Mouse (Mus musculus) megakaryocyte, embryonic 14.5 days (primary cell): ENCODE results near the gene Sgta. TPM values are rescaled to one million over a fixed set of nuclear protein-coding genes. Genes with fewer than 3 reads are reported as not detected.
"Not testable (repeated sequence)": the region's sequence is repeated elsewhere in the genome, so short reads cannot be mapped to it uniquely, and the experiment has no call there.

Source experiments
- H3K27me3 ChIP-seq: replicated peaks from 2 replicates; pipeline ENCODE3; 2012; ENCODE audit warnings: inconsistent platforms
- H3K36me3 ChIP-seq: replicated peaks from 2 replicates; pipeline ENCODE3; 2012; ENCODE audit warnings: low read length, inconsistent platforms, mixed read lengths
- H3K4me1 ChIP-seq: 2 replicates; pipeline ENCODE4 v1.6.1; 2012; ENCODE audit warnings: inconsistent platforms
- H3K4me3 ChIP-seq: replicated peaks from 2 replicates; pipeline ENCODE3; 2012; ENCODE audit warnings: moderate library complexity, mild to moderate bottlenecking, inconsistent platforms
- H3K9me3 ChIP-seq: 2 replicates; pipeline ENCODE4 v1.6.1; 2012; ENCODE audit warnings: inconsistent platforms
- FLI1 ChIP-seq: IDR thresholded peaks from 2 replicates; pipeline ENCODE4 v1.6.1; 2012; ENCODE audit warnings: low read length, inconsistent platforms, mixed read lengths
- GATA1 ChIP-seq: IDR thresholded peaks from 3 replicates; pipeline ENCODE4 v1.6.1; 2012; ENCODE audit warnings: mixed read lengths, low read length, inconsistent platforms, borderline replicate concordance
- polyA plus RNA-seq: library from polyadenylated mRNA; stranded (reverse); fragments of >175 nt; gene quantifications from 2 replicates; pipeline ENCODE4 v1.2.3, GENCODE M21; 2012; ENCODE audit warnings: low replicate concordance; ENCODE audit not compliant: insufficient read depth

The Sgta gene
- polyA plus RNA-seq, 1 experiment: 262 TPM

- H3K36me3 ChIP-seq: peaks cover 8% of the 10 kb centered on the region
- no peaks in the 10 kb centered on the region for H3K27me3 ChIP-seq
- H3K9me3 ChIP-seq: no peaks in the 10 kb centered on the region
- TF ChIP-seq GATA1 (no peak), FLI1 (no peak)
- H3K4me1 ChIP-seq: peaks cover 27% of the 10 kb centered on the region
- H3K4me3 ChIP-seq: no peak overlapping the region
Measured at GRCm38 (mm10) chr10:81062710-81063109, 2.7 kb upstream of the Sgta start.

GRCm38 (mm10) chr10:81058896-81059295 lies 1.1 kb downstream of the Sgta start:
- Histone ChIP-seq H3K27me3 (no peaks in the 10 kb centered on the region), H3K36me3 (peaks cover 44% of the 10 kb centered on the region), H3K9me3 (no peaks in the 10 kb centered on the region), H3K4me3 (peak overlapping the region; percentile 91), H3K4me1 (peaks cover 65% of the 10 kb centered on the region)
- no peak for TF ChIP-seq FLI1
- TF ChIP-seq GATA1: no peak

GRCm38 (mm10) chr10:81057406-81058130 lies 2.4 kb downstream of the Sgta start:
- peaks cover 74% of the 10 kb centered on the region for H3K4me1 ChIP-seq
- peak overlapping the region; percentile 65 for H3K4me3 ChIP-seq
- TF ChIP-seq GATA1 (no peak), FLI1 (no peak)
- H3K27me3 ChIP-seq: no peaks in the 10 kb centered on the region
- peaks cover 57% of the 10 kb centered on the region for H3K36me3 ChIP-seq
- H3K9me3 ChIP-seq: no peaks in the 10 kb centered on the region

GRCm38 (mm10) chr10:81055802-81056340 lies 4.1 kb downstream of the Sgta start:
- peaks cover 74% of the 10 kb centered on the region for H3K36me3 ChIP-seq
- H3K4me1 ChIP-seq: peaks cover 89% of the 10 kb centered on the region
- H3K27me3 ChIP-seq, H3K4me3 ChIP-seq, H3K9me3 ChIP-seq: not testable (repeated sequence)

- Histone ChIP-seq H3K4me1 (peaks cover 96% of the 10 kb centered on the region), H3K4me3 (no peak overlapping the region), H3K9me3 (no peaks in the 10 kb centered on the region), H3K36me3 (peaks cover 81% of the 10 kb centered on the region), H3K27me3 (no peaks in the 10 kb centered on the region)
- TF ChIP-seq GATA1: no peak
- no peak for TF ChIP-seq FLI1
Measured at GRCm38 (mm10) chr10:81055169-81055568, 4.8 kb downstream of the Sgta start.

- Histone ChIP-seq H3K4me1 (peaks cover 97% of the 10 kb centered on the region), H3K36me3 (peaks cover 98% of the 10 kb centered on the region), H3K27me3 (no peaks in the 10 kb centered on the region), H3K9me3 (no peaks in the 10 kb centered on the region), H3K4me3 (no peak overlapping the region)
- no peak for TF ChIP-seq FLI1
- TF ChIP-seq GATA1: no peak
Measured at GRCm38 (mm10) chr10:81052577-81052976, 7.4 kb downstream of the Sgta start.

- H3K27me3 ChIP-seq: no peaks in the 10 kb centered on the region
- no peak; the same call in 2 of the 3 replicates for TF ChIP-seq GATA1
- TF ChIP-seq FLI1: no peak
- peaks cover 98% of the 10 kb centered on the region for H3K36me3 ChIP-seq
- H3K9me3 ChIP-seq: no peaks in the 10 kb centered on the region
- peak overlapping the region; percentile 86 for H3K4me3 ChIP-seq
- peaks cover 83% of the 10 kb centered on the region for H3K4me1 ChIP-seq
Measured at GRCm38 (mm10) chr10:81051133-81051532, 8.8 kb downstream of the Sgta start.

- Histone ChIP-seq H3K27me3 (no peaks in the 10 kb centered on the region), H3K9me3 (no peaks in the 10 kb centered on the region), H3K36me3 (peaks cover 100% of the 10 kb centered on the region), H3K4me1 (peaks cover 78% of the 10 kb centered on the region), H3K4me3 (peak overlapping the region; percentile 86)
- TF ChIP-seq GATA1 (no peak), FLI1 (no peak)
Measured at GRCm38 (mm10) chr10:81050645-81051044, 9.3 kb downstream of the Sgta start.

- H3K9me3 ChIP-seq, H3K27me3 ChIP-seq, H3K4me3 ChIP-seq: not testable (repeated sequence)
- peaks cover 41% of the 10 kb centered on the region for H3K4me1 ChIP-seq
- H3K36me3 ChIP-seq: peaks cover 81% of the 10 kb centered on the region
Measured at GRCm38 (mm10) chr10:81045246-81045645, 14.7 kb downstream of the Sgta start.

- peaks cover 29% of the 10 kb centered on the region for H3K4me1 ChIP-seq
- no peak for TF ChIP-seq GATA1
- no peak for TF ChIP-seq FLI1
- H3K27me3 ChIP-seq: no peaks in the 10 kb centered on the region
- no peak overlapping the region for H3K4me3 ChIP-seq
- peaks cover 45% of the 10 kb centered on the region for H3K36me3 ChIP-seq
- no peaks in the 10 kb centered on the region for H3K9me3 ChIP-seq
Measured at GRCm38 (mm10) chr10:81041458-81042175, 18.4 kb downstream of the Sgta start.
